Mouse (Mus musculus): ENCODE data around the gene Ctnnbip1. TPM values are rescaled to one million over a fixed set of nuclear protein-coding genes. Genes with fewer than 3 reads are reported as not detected.
A peak's percentile ranks its signal among the peaks of the same experiment; 100 is the strongest.

The Ctnnbip1 gene
- polyA plus RNA-seq, 1 experiment, result 19.9 TPM

- H3K79me2 ChIP-seq (ENCODE audit: control insufficient read depth, insufficient read depth), result peaks cover 36% of the 10 kb centered on the region
- H3K36me3 ChIP-seq (ENCODE audit: control insufficient read depth, insufficient read depth), result peaks cover 9% of the 10 kb centered on the region
- peak overlapping the region; percentile 67 for H3ac ChIP-seq (ENCODE audit: control insufficient read depth, insufficient read length)
- no peak for TF ChIP-seq POLR2A (IDR thresholded peaks at IDR 0.05; ENCODE audit: insufficient read length, low read depth)
- TF ChIP-seq E2F4 (IDR thresholded peaks at IDR 0.05; ENCODE audit: insufficient read depth), result no peak
- TF ChIP-seq POLR2AphosphoS2 (IDR thresholded peaks at IDR 0.05; ENCODE audit: insufficient read length, low read depth), result no peak
- TF ChIP-seq MYOD1 (IDR thresholded peaks at IDR 0.05; ENCODE audit: control insufficient read depth in 1 of 3, insufficient read length in 2 of 3, low read depth in 2 of 3), result no peak
- no peak for TF ChIP-seq MYOG (IDR thresholded peaks at IDR 0.05; ENCODE audit: control insufficient read depth in 1 of 3, insufficient read depth in 1 of 3, insufficient read length in 2 of 3, low read depth in 2 of 3)
- TF ChIP-seq MAX (IDR thresholded peaks at IDR 0.05; ENCODE audit: low read depth), result no peak
- no peak for TF ChIP-seq CEBPB (IDR thresholded peaks at IDR 0.05; ENCODE audit: insufficient read depth, poor library complexity, severe bottlenecking)
- no peak for TF ChIP-seq SRF (IDR thresholded peaks at IDR 0.05; ENCODE audit: control insufficient read depth, insufficient read length, low read depth)
- TF ChIP-seq TCF3 (IDR thresholded peaks at IDR 0.05; ENCODE audit: insufficient read length, low read depth), result no peak
- no peak for TF ChIP-seq REST (IDR thresholded peaks at IDR 0.05; ENCODE audit: insufficient read depth, insufficient read length)
- no peak for TF ChIP-seq TCF12 (IDR thresholded peaks at IDR 0.05; ENCODE audit: insufficient read depth, poor library complexity, severe bottlenecking)
- TF ChIP-seq USF1 (IDR thresholded peaks at IDR 0.05; ENCODE audit: low read depth), result no peak
- peak overlapping the region; percentile 91 for H3K4me3 ChIP-seq
- H3K4me2 ChIP-seq (ENCODE audit: low read depth), result peak overlapping the region; percentile 97
- no peaks in the 10 kb centered on the region for H3K27me3 ChIP-seq (ENCODE audit: control insufficient read depth, insufficient read depth, insufficient read length)
Observed at GRCm38 (mm10) chr4:149484566-149484965, 33.5 kb upstream of the Ctnnbip1 start.

- H3ac ChIP-seq (ENCODE audit: control insufficient read depth, insufficient read length), result peak within 1 kb of the TSS; percentile 67
- TF ChIP-seq USF1 (IDR thresholded peaks at IDR 0.05; ENCODE audit: low read depth) (no peak), MYOG (IDR thresholded peaks at IDR 0.05; ENCODE audit: control insufficient read depth in 1 of 3, insufficient read depth in 1 of 3, insufficient read length in 2 of 3, low read depth in 2 of 3) (peak in 2 of 3 experiments; percentile 23 to 57), TCF3 (IDR thresholded peaks at IDR 0.05; ENCODE audit: insufficient read length, low read depth) (no peak), SRF (IDR thresholded peaks at IDR 0.05; ENCODE audit: control insufficient read depth, insufficient read length, low read depth) (peak; percentile 58), MYOD1 (IDR thresholded peaks at IDR 0.05; ENCODE audit: control insufficient read depth in 1 of 3, insufficient read length in 2 of 3, low read depth in 2 of 3) (peak in 1 of 3 experiments; percentile 34), POLR2A (IDR thresholded peaks at IDR 0.05; ENCODE audit: insufficient read length, low read depth) (peak; percentile 60), TCF12 (IDR thresholded peaks at IDR 0.05; ENCODE audit: insufficient read depth, poor library complexity, severe bottlenecking) (no peak), POLR2AphosphoS2 (IDR thresholded peaks at IDR 0.05; ENCODE audit: insufficient read length, low read depth) (no peak), REST (IDR thresholded peaks at IDR 0.05; ENCODE audit: insufficient read depth, insufficient read length) (no peak)
Observed at GRCm38 (mm10) chr4:149485053-149485824, 32.8 kb upstream of the Ctnnbip1 start, which contains the start of the genes Nmnat1 and Lzic. Gene Nmnat1, minus strand, starts transcription at chr4:149485202. Gene Lzic, plus strand, starts transcription at chr4:149485229.

GRCm38 (mm10) chr4:149485825-149486206 lies 32.2 kb upstream of the Ctnnbip1 start:
- Histone ChIP-seq H3K36me3 (ENCODE audit: control insufficient read depth, insufficient read depth) (peaks cover 18% of the 10 kb centered on the region), H3K4me2 (ENCODE audit: low read depth) (peak overlapping the region; percentile 80), H3K79me2 (ENCODE audit: control insufficient read depth, insufficient read depth) (peaks cover 36% of the 10 kb centered on the region), H3ac (ENCODE audit: control insufficient read depth, insufficient read length) (peak overlapping the region; percentile 67), H3K4me3 (peak overlapping the region; percentile 91), H3K27me3 (ENCODE audit: control insufficient read depth, insufficient read depth, insufficient read length) (no peaks in the 10 kb centered on the region)
- no peak for TF ChIP-seq MYOD1 (IDR thresholded peaks at IDR 0.05; ENCODE audit: control insufficient read depth in 1 of 3, insufficient read length in 2 of 3, low read depth in 2 of 3)
- TF ChIP-seq TCF12 (IDR thresholded peaks at IDR 0.05; ENCODE audit: insufficient read depth, poor library complexity, severe bottlenecking), result no peak
- no peak for TF ChIP-seq MAX (IDR thresholded peaks at IDR 0.05; ENCODE audit: low read depth)
- no peak for TF ChIP-seq CEBPB (IDR thresholded peaks at IDR 0.05; ENCODE audit: insufficient read depth, poor library complexity, severe bottlenecking)
- no peak for TF ChIP-seq TCF3 (IDR thresholded peaks at IDR 0.05; ENCODE audit: insufficient read length, low read depth)
- no peak for TF ChIP-seq POLR2A (IDR thresholded peaks at IDR 0.05; ENCODE audit: insufficient read length, low read depth)
- no peak for TF ChIP-seq USF1 (IDR thresholded peaks at IDR 0.05; ENCODE audit: low read depth)
- TF ChIP-seq SRF (IDR thresholded peaks at IDR 0.05; ENCODE audit: control insufficient read depth, insufficient read length, low read depth), result no peak
- no peak for TF ChIP-seq MYOG (IDR thresholded peaks at IDR 0.05; ENCODE audit: control insufficient read depth in 1 of 3, insufficient read depth in 1 of 3, insufficient read length in 2 of 3, low read depth in 2 of 3)

More at GRCm38 (mm10) chr4:149485053-149485824, 32.8 kb upstream of the Ctnnbip1 start, which contains the start of the genes Nmnat1 and Lzic:
- Histone ChIP-seq H3K36me3 (ENCODE audit: control insufficient read depth, insufficient read depth) (peaks cover 16% of the 10 kb centered on the region), H3K4me3 (peak within 1 kb of the TSS; percentile 91), H3K79me2 (ENCODE audit: control insufficient read depth, insufficient read depth) (peaks cover 36% of the 10 kb centered on the region), H3K27me3 (ENCODE audit: control insufficient read depth, insufficient read depth, insufficient read length) (no peaks in the 10 kb centered on the region), H3K4me2 (ENCODE audit: low read depth) (peak within 1 kb of the TSS; percentile 97)

GRCm38 (mm10) chr4:149487729-149488128 lies 30.3 kb upstream of the Ctnnbip1 start:
- Histone ChIP-seq H3K27me3 (ENCODE audit: control insufficient read depth, insufficient read depth, insufficient read length) (no peaks in the 10 kb centered on the region), H3K79me2 (ENCODE audit: control insufficient read depth, insufficient read depth) (peaks cover 36% of the 10 kb centered on the region), H3ac (ENCODE audit: control insufficient read depth, insufficient read length) (no peak overlapping the region), H3K4me2 (ENCODE audit: low read depth) (peak overlapping the region; percentile 80), H3K4me3 (peak overlapping the region; percentile 91), H3K36me3 (ENCODE audit: control insufficient read depth, insufficient read depth) (peaks cover 21% of the 10 kb centered on the region)
- no peak for TF ChIP-seq REST (IDR thresholded peaks at IDR 0.05; ENCODE audit: insufficient read depth, insufficient read length)
- no peak for TF ChIP-seq USF1 (IDR thresholded peaks at IDR 0.05; ENCODE audit: low read depth)
- no peak for TF ChIP-seq POLR2AphosphoS2 (IDR thresholded peaks at IDR 0.05; ENCODE audit: insufficient read length, low read depth)
- peak; percentile 65 to 90 (median 88) for TF ChIP-seq MYOD1 (IDR thresholded peaks at IDR 0.05; ENCODE audit: control insufficient read depth in 1 of 3, insufficient read length in 2 of 3, low read depth in 2 of 3)
- TF ChIP-seq E2F4 (IDR thresholded peaks at IDR 0.05; ENCODE audit: insufficient read depth), result no peak
- no peak for TF ChIP-seq CEBPB (IDR thresholded peaks at IDR 0.05; ENCODE audit: insufficient read depth, poor library complexity, severe bottlenecking)
- no peak for TF ChIP-seq POLR2A (IDR thresholded peaks at IDR 0.05; ENCODE audit: insufficient read length, low read depth)
- no peak for TF ChIP-seq TCF12 (IDR thresholded peaks at IDR 0.05; ENCODE audit: insufficient read depth, poor library complexity, severe bottlenecking)
- peak; percentile 46 to 90 (median 85) for TF ChIP-seq MYOG (IDR thresholded peaks at IDR 0.05; ENCODE audit: control insufficient read depth in 1 of 3, insufficient read depth in 1 of 3, insufficient read length in 2 of 3, low read depth in 2 of 3)
- peak; percentile 53 for TF ChIP-seq TCF3 (IDR thresholded peaks at IDR 0.05; ENCODE audit: insufficient read length, low read depth)
- TF ChIP-seq SRF (IDR thresholded peaks at IDR 0.05; ENCODE audit: control insufficient read depth, insufficient read length, low read depth), result no peak
- no peak for TF ChIP-seq MAX (IDR thresholded peaks at IDR 0.05; ENCODE audit: low read depth)
